Mouse (Mus musculus): Measurements from ENCODE around the gene Cacnb4.

GRCm38 (mm10) chr2:52673172-52673571 is 3.5 kb downstream of the Cacnb4 start:
- no peak for TF ChIP-seq CTCF (IDR thresholded peaks at IDR 0.05)
- no peak for TF ChIP-seq EP300 (IDR thresholded peaks at IDR 0.05)

All from lung, postnatal 0 days (tissue).